Mouse (Mus musculus): ENCODE measurements at regions not wholly inside any gene's neighbourhood (a gene's known extent, or its start where the extent isn't known, plus 50 kb on each side); places are given as distances from the start of the nearest gene placed in this dataset.

- no peak for DNase-seq (ENCODE audit: low spot score)
- H3K27me3 ChIP-seq (replicated peaks; ENCODE audit: insufficient read depth, low read length), result no peaks in the 10 kb centered on the region
- H3K4me1 ChIP-seq (ENCODE audit: insufficient read depth, low read depth, low read length), result no peaks in the 10 kb centered on the region
- H3K36me3 ChIP-seq (ENCODE audit: insufficient read depth, low read length), result no peaks in the 10 kb centered on the region
- no peaks in the 10 kb centered on the region for H3K9me3 ChIP-seq (ENCODE audit: low read length)
- no peak overlapping the region for H3K27ac ChIP-seq (ENCODE audit: low read length)
- H3K4me2 ChIP-seq (replicated peaks; ENCODE audit: low read depth, low read length), result no peak overlapping the region
- H3K9ac ChIP-seq (replicated peaks; ENCODE audit: low read depth), result no peak overlapping the region
- H3K4me3 ChIP-seq (ENCODE audit: low read depth, low read length), result no peak overlapping the region
- 76% methylated on average over 9 of the region's 9 CpGs for WGBS
- no peak for ATAC-seq
- no peak for TF ChIP-seq EP300 (IDR thresholded peaks at IDR 0.05)
- TF ChIP-seq CTCF (IDR thresholded peaks at IDR 0.05), result no peak
Observed at GRCm38 (mm10) chr2:123532946-123533791, 556.6 kb upstream of the Sema6d start.

GRCm38 (mm10) chr2:123551249-123551850 is 538.4 kb upstream of the Sema6d start:
- no peaks in the 10 kb centered on the region for H3K9me3 ChIP-seq (ENCODE audit: low read length)
- 35% methylated on average over 1 of the region's 1 CpGs for WGBS
- H3K27ac ChIP-seq (ENCODE audit: low read length), result no peak overlapping the region
- no peak overlapping the region for H3K9ac ChIP-seq (replicated peaks; ENCODE audit: low read depth)
- TF ChIP-seq CTCF (IDR thresholded peaks at IDR 0.05) (no peak), EP300 (IDR thresholded peaks at IDR 0.05) (no peak)
- DNase-seq (ENCODE audit: low spot score) (no peak), ATAC-seq (no peak)
- H3K4me1 ChIP-seq (ENCODE audit: insufficient read depth, low read depth, low read length), result no peaks in the 10 kb centered on the region
- H3K4me2 ChIP-seq (replicated peaks; ENCODE audit: low read depth, low read length), result no peak overlapping the region
- H3K36me3 ChIP-seq (ENCODE audit: insufficient read depth, low read length), result no peaks in the 10 kb centered on the region
- H3K27me3 ChIP-seq (replicated peaks; ENCODE audit: insufficient read depth, low read length), result no peaks in the 10 kb centered on the region
- H3K4me3 ChIP-seq (ENCODE audit: low read depth, low read length), result no peak overlapping the region

- ATAC-seq (no peak), DNase-seq (ENCODE audit: low spot score) (no peak)
- no peaks in the 10 kb centered on the region for H3K27me3 ChIP-seq (replicated peaks; ENCODE audit: insufficient read depth, low read length)
- H3K36me3 ChIP-seq (ENCODE audit: insufficient read depth, low read length), result no peaks in the 10 kb centered on the region
- no peaks in the 10 kb centered on the region for H3K9me3 ChIP-seq (ENCODE audit: low read length)
- H3K27ac ChIP-seq (ENCODE audit: low read length), result no peak overlapping the region
- no peak for TF ChIP-seq EP300 (IDR thresholded peaks at IDR 0.05)
- no peak for TF ChIP-seq CTCF (IDR thresholded peaks at IDR 0.05)
- H3K4me1 ChIP-seq (ENCODE audit: insufficient read depth, low read depth, low read length), result no peaks in the 10 kb centered on the region
- no peak overlapping the region for H3K4me3 ChIP-seq (ENCODE audit: low read depth, low read length)
- H3K9ac ChIP-seq (replicated peaks; ENCODE audit: low read depth), result no peak overlapping the region
- H3K4me2 ChIP-seq (replicated peaks; ENCODE audit: low read depth, low read length), result no peak overlapping the region
Observed at GRCm38 (mm10) chr2:123558123-123558650, 531.6 kb upstream of the Sema6d start.

Data from lung, postnatal 0 days (tissue).